Mouse (Mus musculus) cerebellum, adult 18-20 months (tissue): Measurements from ENCODE around the gene Mybpc2.
A peak's percentile ranks its signal among the peaks of the same experiment; 100 is the strongest.

Experiments used
- DNase-seq, 2 experiments: peaks; one replicate each; pipeline ENCODE4 v3.0.0; 2021

The Mybpc2 gene

DNA sequence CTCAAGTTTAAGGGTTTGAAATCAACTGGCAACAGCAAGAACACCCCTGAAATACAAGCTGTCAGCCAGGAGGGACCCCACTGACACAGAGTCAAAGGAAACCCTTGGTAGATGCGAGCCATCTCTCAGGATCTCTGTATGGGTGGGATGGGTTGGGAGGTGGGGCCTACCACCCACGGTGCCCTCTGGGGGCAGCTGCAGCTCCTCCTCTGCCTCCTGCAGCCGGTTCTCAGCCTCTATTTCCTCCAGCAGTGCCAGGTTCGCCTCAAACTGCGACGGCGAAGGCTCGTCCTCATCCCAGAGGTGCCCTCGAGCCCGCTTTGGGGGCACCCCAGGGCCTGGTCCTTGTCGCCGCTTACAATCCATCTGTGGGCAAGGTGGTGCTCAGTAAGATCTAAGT lies 18.6 kb upstream of the Mybpc2 start:
- no peak for DNase-seq

DNA sequence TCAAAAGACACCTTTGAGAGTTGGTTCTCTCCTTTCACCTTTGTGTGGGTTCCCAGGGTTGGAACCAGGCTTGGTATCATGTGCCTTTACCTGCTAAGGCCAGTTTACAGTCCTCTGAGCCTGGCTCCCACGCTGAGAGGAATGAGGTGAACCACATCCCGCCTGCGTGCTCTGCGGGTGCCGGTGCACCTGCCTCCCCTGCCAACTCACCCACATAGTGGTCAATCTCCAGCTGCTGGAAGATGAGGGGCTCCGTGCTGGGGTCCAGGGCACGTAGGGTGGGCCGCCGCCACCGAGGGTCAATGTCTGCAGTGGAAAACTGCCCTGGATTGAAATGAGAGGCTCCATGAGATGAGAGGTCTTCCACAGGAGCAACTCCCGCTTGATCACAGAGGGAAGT lies 18.1 kb upstream of the Mybpc2 start:
- DNase-seq = no peak

DNA sequence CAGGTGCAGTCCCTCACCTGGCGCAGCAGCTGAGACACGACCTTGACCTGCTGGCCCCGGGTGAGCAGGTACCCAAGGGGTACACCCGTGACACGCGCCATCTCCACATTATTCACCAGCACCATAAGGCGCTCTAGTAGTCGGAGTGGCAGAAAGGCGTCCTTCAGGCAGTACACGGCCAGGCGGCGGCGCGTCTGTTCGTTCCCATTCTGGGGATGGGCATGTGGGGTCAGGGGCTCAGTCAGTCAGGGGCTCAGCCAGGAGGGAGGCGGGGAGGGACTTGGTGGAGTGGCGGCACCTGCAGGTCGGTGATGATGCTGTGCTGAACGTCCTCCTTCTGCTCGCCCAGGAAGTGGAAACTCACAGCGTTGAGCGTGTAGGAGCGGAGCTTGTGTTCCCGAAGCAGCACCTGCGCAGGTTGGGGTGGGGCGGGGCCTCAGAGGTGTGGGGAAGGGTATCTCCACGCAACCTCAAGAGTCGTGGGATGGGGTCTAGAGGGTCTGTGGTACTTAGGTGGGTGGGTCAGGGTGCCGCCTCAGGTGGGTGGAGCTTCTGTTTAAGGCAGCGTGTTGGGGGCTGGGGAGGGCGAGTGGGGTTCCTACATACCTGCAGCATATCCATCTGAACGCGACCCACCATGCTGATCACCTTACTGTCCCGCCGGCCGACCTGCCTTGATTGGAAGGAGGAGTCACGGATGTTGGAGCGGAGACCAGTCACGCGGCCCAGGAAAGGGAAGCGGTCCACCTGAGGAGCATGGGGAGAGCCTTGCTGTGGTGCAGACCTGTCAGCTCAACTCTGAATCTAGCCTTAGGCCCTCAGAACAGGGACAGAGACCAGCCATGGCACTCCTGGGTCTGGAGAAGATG lies 14.5 kb upstream of the Mybpc2 start:
- peak in 1 of 2 experiments; percentile 8 for DNase-seq

DNA sequence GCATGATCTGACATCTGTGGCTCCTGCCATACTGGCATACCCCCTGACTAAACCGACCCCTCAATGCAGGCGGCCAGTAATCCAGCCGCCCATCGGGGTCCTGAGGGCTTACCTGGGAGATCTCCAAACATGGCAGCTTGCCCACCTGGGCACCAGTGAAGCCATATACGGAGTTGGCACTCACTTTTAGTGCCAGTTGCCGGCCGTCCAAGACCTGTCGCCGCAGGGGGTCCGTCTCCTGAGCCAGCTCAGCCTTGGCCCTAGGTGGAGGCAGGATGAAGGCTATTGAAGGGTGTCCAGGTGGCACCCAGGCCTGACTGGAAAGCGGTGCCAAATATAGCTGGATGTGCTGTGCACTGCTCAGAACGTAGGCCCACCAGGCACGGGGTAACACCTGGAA lies 13.0 kb upstream of the Mybpc2 start:
- peak; percentile 71 to 81 for DNase-seq

DNA sequence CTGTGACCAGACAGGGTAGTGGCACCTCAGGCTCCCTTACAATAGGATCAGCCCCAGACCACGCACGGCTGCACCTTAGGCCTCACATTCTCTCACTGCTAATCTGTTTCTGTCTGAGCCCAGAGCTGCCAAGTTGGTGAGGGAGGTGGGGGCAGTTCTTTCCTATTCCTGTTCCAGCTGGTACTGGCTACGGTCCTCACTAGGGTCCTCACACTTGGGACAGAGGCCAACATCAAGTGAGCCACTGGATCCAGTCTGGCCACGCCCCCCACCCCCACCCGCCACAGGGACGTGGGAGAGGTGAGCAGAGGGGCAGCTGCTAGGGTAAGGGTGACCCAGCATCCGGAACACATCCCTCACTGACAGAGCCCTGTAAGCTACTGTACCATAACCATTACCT lies 12.6 kb upstream of the Mybpc2 start:
- no peak for DNase-seq

DNA sequence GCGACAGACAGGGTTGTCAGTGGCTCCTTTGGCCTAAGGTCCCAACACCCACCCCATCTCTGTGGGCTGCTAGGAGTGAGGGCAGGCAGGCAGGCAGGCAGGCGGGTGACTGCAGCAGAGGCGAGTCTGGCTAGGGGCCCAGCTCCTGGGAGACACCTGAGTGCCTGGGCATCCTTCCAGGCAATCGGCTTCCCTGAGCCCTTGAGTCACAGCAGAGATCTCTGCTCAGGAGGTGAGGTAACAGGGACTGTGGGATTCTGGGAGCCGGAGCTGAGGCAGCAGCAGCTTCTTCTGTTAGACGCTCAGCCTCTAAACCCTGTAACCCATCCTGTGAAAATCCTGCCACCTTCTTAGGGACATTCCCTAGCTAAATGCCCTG lies 12.1 kb upstream of the Mybpc2 start:
- DNase-seq = peak; percentile 88

DNA sequence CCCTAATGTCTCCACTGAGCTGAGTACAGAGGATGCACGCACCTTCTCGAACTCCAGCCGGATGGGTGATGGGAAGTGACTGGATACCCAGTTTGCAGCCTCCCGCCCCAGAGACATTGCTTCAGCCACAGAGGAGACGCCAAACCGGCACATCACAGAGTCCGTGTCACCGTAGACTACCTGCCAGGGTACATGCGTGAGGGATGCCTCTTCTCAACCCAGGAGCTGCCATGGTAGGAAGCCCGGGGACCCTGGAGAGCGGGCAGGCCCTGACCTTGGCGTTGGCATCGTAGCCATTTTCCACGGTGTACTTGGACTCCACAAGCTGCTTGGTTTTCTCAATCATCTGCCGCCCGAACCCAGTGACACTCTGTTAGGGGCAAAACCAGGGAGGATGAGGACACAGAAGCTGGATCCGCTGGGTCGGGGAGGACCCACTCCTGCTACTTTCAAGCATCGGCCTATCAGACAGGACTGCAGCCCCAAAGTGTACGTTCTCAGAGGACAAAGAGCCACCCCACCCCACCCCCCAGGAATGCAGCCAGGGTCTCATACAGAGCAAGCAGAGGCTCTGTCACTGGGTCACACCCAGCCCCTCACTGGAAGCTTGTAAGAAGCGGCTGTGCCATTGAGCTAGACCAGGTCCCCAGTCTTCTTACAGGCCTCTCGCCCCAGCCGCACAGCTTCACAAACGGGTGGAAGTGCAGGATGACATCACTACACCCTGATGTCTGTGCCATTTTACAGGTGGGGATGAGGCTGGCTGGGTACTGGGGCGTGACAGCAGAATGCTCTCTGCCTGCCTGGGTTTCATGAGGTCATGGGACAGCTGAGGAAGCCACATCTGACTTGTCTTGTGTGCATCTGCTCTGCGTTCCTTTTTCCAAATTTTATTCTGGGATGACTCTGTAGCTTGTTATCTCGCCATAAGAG lies 11.5 kb upstream of the Mybpc2 start:
- DNase-seq = peak in 1 of 2 experiments; percentile 15

DNA sequence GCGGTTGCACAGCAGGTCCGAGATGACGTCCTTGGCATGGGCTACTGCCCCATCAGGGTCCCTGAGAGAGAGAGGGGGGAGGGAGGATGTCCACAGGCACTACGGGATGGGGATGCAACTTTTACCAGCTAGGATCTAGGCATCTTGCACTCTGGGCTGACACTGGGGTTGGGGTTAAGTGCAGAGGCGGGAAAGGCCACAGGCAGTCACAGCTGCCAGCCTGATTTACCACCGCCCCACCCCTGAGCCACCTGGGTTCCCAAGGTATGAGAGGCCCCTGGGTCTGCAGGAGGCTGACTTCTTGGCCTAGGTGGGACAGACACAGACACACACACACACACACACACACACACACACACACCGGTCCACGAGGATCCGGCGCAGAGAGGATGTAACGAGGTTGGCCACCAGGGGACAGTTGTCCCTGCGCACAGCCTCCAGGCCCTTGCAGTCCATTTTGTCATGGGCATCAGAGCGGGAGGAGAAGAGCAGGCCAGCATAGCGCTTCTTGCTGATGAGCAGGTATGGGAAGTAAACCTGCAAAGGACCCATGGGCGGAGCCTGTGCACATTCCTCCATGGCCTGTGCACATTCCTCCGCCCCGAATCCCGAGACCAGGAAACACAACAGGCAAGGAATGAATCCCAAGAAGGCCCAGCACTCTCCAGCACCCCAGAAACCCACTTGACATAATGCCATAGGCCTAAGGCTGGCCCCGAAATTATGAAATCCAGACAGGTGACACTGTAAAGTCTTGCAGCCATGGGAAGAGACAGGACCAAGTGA lies 10.4 kb upstream of the Mybpc2 start:
- peak in 1 of 2 experiments; percentile 10 for DNase-seq

DNA sequence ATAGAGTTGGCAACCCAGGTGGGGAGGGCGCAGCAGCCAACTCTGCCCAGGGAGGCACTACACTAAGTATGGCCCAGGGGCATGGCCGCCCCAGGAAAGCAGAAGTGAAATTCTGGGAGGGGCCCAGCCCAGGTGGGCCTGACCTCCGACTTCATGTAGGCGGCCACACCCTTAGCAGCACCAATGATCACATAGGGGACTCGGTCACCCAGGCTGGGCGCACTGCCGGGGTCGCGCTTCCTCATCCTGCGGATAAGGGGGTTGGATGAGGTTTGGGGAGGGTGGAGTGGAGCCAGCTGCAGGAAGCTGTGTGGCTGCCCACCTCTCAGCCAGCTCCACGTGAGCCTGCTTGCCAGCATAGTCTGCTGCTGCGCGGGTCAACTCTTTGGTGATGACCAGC lies 9.8 kb upstream of the Mybpc2 start:
- DNase-seq = peak in 1 of 2 experiments; percentile 5

DNA sequence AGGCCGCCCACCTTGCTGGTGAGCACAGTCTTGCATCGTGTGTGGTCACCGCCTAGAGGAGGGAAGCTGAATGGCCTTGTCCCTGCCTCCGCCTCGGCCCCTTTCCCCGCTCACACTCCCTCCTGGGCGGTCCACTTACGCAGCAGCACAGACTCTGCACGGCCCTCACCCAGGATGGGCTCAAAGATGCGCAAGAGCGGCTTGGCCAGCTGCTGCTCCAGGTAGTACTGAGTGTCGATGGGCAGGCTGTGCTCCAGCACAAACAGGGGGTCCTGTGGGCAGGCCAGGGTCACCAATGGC lies 9.2 kb upstream of the Mybpc2 start:
- DNase-seq = no peak

DNA sequence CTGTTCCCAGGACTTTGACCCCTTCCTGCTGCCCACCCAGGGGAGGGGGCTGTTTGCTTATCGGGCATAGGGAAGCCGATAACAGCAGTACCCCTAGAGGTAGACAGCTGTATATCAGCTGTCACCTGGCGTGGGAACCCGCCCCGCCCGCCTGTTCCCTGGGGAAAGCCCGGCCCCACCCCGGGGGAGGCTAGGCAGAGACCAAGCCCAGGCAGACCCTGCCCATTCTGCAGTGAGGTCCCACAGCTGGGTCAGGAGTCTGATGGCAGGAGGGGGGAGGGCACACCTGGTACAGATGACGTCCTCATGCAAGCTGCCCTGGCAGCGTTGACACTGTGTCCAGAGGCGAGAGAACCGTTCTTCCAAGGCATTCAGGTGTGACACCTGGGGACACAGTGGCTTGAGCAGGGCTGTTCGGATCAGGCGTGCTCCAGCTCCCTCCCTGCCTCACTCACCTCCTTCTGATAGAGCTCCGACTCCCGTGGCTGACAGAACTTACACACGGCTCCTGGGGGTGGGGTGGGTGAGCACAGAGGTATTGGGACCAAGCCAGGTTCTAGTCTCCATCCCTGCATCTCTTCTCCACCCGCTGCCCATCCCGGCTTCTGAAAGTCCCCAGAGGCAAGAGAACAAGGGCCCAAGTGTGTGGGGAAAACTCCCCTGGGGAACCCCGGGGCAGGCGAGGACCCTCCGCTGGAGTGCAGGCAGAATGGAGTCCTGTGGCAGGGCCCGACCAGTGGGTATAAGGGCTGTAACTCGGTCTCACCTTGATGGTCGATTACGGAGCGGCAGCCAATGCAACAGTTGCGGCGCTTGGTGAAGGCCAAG lies 8.7 kb upstream of the Mybpc2 start:
- DNase-seq = peak in 1 of 2 experiments; percentile 5

DNA sequence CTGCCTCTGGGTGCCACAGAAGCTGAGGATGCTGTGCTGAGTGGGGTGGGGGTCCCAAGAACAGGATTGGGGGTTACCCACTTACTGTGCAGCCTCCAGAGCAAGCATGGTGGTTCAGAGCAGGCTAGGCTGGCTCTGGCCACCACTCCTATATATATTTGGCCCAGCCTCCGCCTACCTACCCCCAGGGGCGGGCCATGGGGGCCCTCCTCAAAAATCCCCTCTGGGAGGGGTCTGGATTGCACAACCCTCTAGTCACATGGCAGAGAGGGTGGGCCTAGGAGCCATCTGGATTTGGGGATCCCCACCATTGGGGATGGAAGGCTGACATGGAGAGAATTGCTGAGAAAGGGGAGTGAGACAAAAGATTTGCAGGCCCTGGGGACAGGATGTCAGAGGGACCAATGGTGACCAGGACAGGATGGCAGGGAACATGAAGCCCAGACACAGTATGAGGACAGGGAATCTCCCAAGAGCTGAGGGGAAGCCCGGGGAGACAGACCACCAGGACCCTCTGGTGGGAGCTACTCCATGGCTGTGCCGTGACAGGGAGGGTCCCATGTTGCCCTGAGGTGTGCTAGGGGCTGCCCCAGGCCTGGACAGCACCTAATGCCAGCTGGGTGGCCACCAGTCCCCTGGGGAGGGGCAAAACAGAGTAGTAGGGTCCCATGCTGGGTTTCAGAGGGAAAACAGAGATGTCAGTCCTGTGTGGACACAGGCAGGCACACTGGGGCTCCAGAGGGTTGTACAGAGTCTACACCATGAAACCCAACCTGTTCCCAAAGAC lies 7.7 kb upstream of the Mybpc2 start, which contains the start of gene Spib:
Gene Spib, minus strand, starts transcription at position 126 of the 787 bp plus-strand sequence.
- no peak for DNase-seq

DNA sequence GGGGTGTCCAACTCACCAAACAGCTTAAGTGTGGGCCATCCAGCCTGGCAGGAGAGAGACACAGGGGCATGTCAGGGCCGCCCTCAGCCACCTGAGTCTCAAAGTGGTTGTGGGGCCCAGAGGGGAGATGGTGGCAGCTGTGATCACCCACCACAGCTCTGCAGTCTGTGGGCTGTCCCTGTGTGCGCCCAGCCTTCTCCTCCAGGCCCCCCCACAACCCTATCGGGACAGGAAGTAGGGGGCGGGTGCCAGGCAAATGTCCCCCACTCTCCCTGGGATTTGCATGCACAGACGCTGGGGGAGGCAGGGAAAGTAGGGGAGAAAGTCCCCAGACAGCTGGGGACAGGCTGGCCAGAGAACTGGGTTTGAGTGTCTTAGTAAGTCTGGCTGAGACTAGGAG lies 6.8 kb upstream of the Mybpc2 start:
- DNase-seq = no peak

DNA sequence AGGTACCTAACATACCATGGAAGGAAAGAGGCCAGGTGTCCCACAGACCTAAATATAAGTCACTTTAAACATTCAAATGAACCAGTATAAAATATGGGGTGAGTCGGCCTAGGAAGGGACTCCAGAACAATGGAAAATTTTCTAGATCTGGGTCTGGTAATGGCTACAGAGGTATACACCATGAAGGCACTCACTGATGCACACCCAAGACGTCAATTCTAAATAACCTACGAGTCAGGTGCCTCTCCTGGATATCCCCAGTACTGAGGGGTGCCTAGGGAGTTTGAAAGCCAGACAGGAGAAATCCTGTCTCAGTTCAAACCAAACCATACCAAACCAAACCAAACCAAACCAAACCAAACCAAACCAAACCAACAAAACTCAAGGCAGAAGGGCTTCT lies 6.1 kb upstream of the Mybpc2 start:
- DNase-seq = no peak

DNA sequence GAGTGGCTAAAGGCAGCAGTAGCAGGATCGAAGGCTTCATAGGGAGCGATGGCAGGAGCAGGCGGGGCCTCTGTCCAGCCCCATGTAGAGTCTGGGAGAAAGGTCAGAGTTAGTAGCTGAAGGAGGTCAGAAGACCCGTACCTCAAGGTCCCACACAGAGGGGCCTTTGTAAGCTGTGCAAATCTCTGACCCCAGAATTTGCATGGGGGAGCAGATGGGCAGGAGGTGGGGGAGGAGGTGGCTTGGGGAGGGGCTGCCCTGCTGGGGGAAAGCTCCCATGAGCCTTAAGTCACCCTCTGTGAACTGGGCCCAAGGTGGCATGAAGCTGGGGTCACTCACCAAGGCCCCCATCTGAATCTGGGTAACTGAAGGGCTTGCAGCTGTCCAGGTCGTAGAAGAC lies 5.1 kb upstream of the Mybpc2 start:
- DNase-seq = no peak

DNA sequence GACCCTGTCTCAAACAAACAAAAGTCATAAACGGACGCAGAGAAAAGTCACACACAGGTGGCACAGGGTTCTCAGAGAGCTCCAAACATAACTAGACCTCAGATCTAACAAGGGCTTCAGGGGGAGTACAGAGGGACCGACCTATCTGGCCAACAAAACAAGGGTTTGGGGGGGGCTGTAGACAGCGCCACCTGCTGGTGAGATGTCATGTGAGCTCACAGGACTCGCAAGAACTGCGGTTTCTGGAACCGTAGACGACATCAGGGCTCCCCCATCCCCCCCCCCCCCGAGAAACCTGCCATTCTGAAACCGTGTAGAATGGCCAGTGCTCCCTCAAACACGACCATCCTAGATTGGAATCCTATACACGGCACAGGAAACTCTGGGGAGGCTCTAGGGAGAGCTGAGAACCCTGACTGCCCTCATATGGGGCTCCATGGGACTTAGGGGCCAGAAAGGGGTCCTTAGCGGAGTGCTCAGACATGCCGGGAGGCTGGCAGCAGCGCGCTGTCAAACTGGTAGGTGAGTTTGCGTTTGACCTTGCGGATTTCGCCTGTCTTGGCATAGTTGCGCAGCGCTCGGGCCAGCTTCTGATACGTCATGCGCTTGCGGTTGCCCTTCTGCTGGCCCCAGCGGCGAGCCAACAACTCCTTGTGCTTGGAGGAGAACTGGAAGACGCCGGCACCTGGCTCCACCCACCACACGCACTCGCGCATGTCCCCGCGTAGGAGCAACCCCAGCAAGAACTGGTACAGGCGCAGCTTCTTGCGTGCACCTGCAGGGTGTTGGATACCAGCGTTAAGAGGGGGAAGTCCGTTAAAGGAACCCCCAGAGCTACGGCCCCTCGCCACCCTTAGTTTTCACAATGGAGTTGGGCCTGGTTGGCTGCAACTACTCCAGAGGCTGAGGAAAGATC lies 3.3 kb upstream of the Mybpc2 start:
- peak; percentile 85 to 87 for DNase-seq

DNA sequence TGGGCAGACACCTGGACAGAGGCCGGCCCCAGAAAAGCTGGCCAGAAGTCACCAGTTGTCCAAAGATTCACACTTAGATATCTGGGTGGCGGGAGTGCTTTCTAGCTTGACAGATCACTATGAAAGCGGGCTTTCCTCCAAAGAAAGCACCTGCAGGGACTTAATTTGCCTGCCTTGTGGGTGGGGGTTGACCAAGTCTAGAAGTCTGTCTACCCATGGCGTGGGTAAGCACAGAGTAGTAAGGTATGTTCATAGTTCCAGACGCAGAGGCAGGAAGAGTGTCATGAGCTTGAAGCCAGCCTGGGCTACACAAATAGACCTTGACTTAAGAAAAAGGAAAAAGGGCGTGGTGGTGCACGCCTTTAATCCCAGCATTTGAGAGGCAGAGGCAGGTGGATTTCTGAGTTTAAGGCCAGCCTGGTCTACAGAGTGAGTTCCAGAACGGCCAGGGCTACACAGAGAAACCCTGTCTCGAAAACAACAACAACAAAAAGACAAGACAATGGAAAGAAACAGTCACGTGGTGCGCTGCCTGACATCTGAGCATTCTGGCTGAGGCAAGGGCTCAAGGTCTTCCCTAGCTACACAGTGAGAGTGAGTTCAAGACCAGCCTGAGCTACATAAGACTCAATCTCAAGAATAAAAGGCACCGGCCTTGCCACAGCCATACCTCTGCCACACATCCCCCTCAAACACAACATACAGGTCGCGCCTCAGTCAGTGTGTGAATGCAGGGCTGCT lies 2.1 kb upstream of the Mybpc2 start:
- DNase-seq = peak in 1 of 2 experiments; percentile 6

DNA sequence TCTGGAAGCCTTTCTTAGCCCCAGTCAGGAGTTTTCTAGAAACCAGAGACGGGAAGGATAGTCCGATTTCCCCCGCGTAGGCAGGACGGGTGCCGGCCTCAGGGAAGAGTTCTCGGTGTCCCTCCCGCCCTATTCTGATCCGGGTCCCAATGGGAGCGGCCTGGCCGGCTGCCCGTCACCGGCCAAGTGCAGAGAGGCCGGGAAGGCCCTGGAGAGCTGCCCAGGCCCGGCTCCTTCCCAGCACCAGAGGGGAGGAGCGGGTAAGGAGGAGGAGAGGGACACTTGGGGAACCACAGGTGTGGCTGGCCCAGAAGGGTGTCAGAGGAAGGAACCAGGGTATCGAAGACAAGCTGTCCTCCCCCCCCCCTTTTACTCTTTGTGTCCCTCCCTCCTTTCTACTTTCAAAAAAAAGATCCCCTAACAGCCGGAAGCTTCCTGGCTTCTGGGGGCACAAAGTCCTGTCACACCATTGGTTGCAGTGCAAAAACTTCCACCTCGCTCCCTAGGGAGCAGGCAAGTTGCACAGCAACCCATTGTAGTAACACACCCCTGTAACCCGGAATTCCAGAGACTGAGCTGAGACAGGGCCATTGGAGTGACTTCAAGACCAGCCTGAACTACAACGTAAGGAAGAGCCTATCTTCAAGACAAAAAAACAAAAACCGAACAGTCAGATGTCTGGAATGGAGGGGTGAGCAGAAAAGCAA lies 823 bp upstream of the Mybpc2 start:
- DNase-seq = peak; percentile 66 to 77

DNA sequence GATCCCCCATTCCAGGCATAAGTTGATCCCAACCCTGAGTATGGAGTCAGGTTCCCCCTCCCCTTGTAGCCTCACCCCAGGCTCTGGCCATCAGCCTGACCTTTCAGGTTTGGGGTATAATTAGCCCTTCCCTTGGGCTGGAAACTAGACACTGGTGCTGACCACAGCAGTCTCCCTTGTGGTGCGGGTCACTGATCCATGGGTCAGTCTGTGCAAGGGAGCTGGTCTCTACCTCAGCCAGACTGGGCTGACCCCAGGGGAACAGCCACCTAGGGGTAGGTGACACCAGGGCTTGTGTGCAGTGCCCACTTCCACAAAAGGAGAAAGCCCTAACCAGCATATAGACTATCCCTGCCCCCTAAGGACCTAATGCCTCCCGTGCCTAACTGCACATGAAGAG lies 1.4 kb downstream of the Mybpc2 start:
- no peak for DNase-seq
